Comparison of ENCODE assay signal across 12 mouse cellular contexts in the genomic region with DNA sequence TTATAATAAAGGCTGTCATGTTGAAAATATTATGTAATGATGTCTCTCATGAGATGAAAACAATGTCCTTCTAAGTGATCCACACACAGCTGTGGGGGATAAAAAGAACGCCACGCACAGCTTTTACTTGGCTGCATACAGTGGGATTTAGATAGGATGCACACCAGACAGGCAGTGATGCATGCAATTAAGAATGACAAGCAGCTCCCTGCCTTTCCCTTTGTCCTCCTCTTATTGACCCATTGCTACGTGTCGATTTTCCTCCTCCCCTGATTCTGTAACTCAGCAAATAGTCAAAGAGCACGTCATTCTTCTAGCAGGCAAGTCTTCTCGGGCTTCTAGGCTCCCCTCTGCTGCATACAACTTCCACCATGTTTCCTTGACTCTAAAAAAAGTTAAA.
DNase-seq lines count a peak whose midpoint lies in the region; ATAC-seq lines count a peak whose summit lies in the region.
"Had no signal": no experiment of that assay in that cellular context is flagged by ENCODE, and none has a peak within 500 bp of the region (broad histone marks: within the 10 kb centered on the region; RNA-seq: fewer than 3 reads in every experiment).

No protein-coding gene starts in this region.

- H3K4me1 ChIP-seq in forebrain, embryonic 10.5 days, result peaks cover 15% of the 10 kb centered on the region
- no peaks in the 10 kb centered on the region for H3K4me1 ChIP-seq in forebrain, embryonic 14.5 days (ENCODE audit: control insufficient read depth, insufficient read depth, low read length)
- H3K4me1 ChIP-seq in midbrain, embryonic 11.5 days (ENCODE audit: control insufficient read depth, insufficient read depth, low read length), result peaks cover 4% of the 10 kb centered on the region; the same call in 1 of the 2 replicates
- H3K4me1 ChIP-seq in midbrain, embryonic 10.5 days, result peaks cover 13% of the 10 kb centered on the region
- peaks cover 4% of the 10 kb centered on the region for H3K4me1 ChIP-seq in liver, embryonic 16.5 days (ENCODE audit: control insufficient read depth, low read depth, low read length)

- H3K27ac ChIP-seq in forebrain, embryonic 10.5 days, result peak overlapping the region; percentile 67; the same call in 1 of the 2 replicates
- H3K27ac ChIP-seq in forebrain, embryonic 14.5 days (ENCODE audit: low read depth, low read length), result no peak overlapping the region
- H3K27ac ChIP-seq in midbrain, embryonic 11.5 days (ENCODE audit: low read depth, low read length), result no peak overlapping the region
- no peak overlapping the region for H3K27ac ChIP-seq in midbrain, embryonic 10.5 days (replicated peaks)
- H3K27ac ChIP-seq in liver, embryonic 16.5 days (ENCODE audit: low read length), result no peak overlapping the region
- H3K27ac ChIP-seq: embryonic facial prominence, embryonic 15.5 days; liver, embryonic 13.5 days had no signal

- no peaks in the 10 kb centered on the region for H3K27me3 ChIP-seq in forebrain, embryonic 10.5 days (ENCODE audit: poor library complexity, severe bottlenecking)
- H3K27me3 ChIP-seq in forebrain, embryonic 14.5 days (replicated peaks; ENCODE audit: control insufficient read depth, insufficient read depth, low read length), result no peaks in the 10 kb centered on the region
- H3K27me3 ChIP-seq in midbrain, embryonic 11.5 days (ENCODE audit: control insufficient read depth, insufficient read depth, low read length), result no peaks in the 10 kb centered on the region
- no peaks in the 10 kb centered on the region for H3K27me3 ChIP-seq in midbrain, embryonic 10.5 days (ENCODE audit: low read depth, poor library complexity, severe bottlenecking)
- H3K27me3 ChIP-seq in liver, embryonic 16.5 days (ENCODE audit: control insufficient read depth, insufficient read depth, low read depth, low read length), result no peaks in the 10 kb centered on the region
- H3K27me3 ChIP-seq: embryonic facial prominence, embryonic 15.5 days; liver, embryonic 13.5 days had no signal

- no peak overlapping the region for H3K9ac ChIP-seq in forebrain, embryonic 14.5 days (ENCODE audit: low read length)
- H3K9ac ChIP-seq in midbrain, embryonic 11.5 days (ENCODE audit: low read length), result no peak overlapping the region
- H3K9ac ChIP-seq in liver, embryonic 16.5 days (ENCODE audit: low read depth, low read length), result no peak overlapping the region
- H3K9ac ChIP-seq: embryonic facial prominence, embryonic 15.5 days; liver, embryonic 13.5 days had no signal

- H3K9me3 ChIP-seq in forebrain, embryonic 10.5 days, result no peaks in the 10 kb centered on the region; the same call in 1 of the 2 replicates
- no peaks in the 10 kb centered on the region for H3K9me3 ChIP-seq in forebrain, embryonic 14.5 days (replicated peaks; ENCODE audit: control insufficient read depth, low read length)
- H3K9me3 ChIP-seq in midbrain, embryonic 11.5 days (ENCODE audit: control insufficient read depth, low read length), result no peaks in the 10 kb centered on the region
- H3K9me3 ChIP-seq in midbrain, embryonic 10.5 days (replicated peaks), result 0 out of 2 replicates have a peak, but pooled peaks cover 5% of the 10 kb centered on the region
- no peaks in the 10 kb centered on the region for H3K9me3 ChIP-seq in liver, embryonic 16.5 days (replicated peaks; ENCODE audit: control insufficient read depth, low read length)
- H3K9me3 ChIP-seq: embryonic facial prominence, embryonic 15.5 days; liver, embryonic 13.5 days had no signal

- H3K4me3 ChIP-seq in forebrain, embryonic 10.5 days, result no peak overlapping the region
- H3K4me3 ChIP-seq in forebrain, embryonic 14.5 days (ENCODE audit: low read depth, low read length), result no peak overlapping the region
- H3K4me3 ChIP-seq in midbrain, embryonic 11.5 days (ENCODE audit: low read depth, low read length), result no peak overlapping the region
- H3K4me3 ChIP-seq in midbrain, embryonic 10.5 days, result no peak overlapping the region
- H3K4me3 ChIP-seq in liver, embryonic 16.5 days (ENCODE audit: low read depth, low read length), result no peak overlapping the region
- H3K4me3 ChIP-seq: embryonic facial prominence, embryonic 15.5 days; liver, embryonic 13.5 days had no signal

- no peak for DNase-seq in forebrain, embryonic 10.5 days (ENCODE audit: extremely low spot score, low spot score)
- no peak for DNase-seq in forebrain, embryonic 14.5 days (ENCODE audit: low spot score)
- no peak for DNase-seq in midbrain, embryonic 11.5 days (ENCODE audit: low spot score, missing footprints)
- no peak for DNase-seq in midbrain, embryonic 10.5 days (ENCODE audit: low spot score)
- peak; percentile 66 for DNase-seq in retina, embryonic 14.5 days (ENCODE audit: low spot score)
- DNase-seq in right cerebral cortex, postnatal 10 days (ENCODE audit: low spot score in 2 of 2), result no peak
- DNase-seq in layer of hippocampus, adult 9-11 months, result no peak
- DNase-seq: adrenal gland, postnatal 25 days; heart, postnatal 4 days; liver, embryonic 13.5 days had no signal

- H3K4me2 ChIP-seq in forebrain, embryonic 14.5 days (ENCODE audit: low read length), result no peak overlapping the region
- H3K4me2 ChIP-seq in midbrain, embryonic 11.5 days, result no peak overlapping the region
- no peak overlapping the region for H3K4me2 ChIP-seq in liver, embryonic 16.5 days (ENCODE audit: low read depth, low read length)
- H3K4me2 ChIP-seq: embryonic facial prominence, embryonic 15.5 days; liver, embryonic 13.5 days had no signal

- H3K36me3 ChIP-seq in forebrain, embryonic 10.5 days (replicated peaks), result peaks cover 21% of the 10 kb centered on the region
- H3K36me3 ChIP-seq in forebrain, embryonic 14.5 days (ENCODE audit: control insufficient read depth, insufficient read depth, low read length), result no peaks in the 10 kb centered on the region
- H3K36me3 ChIP-seq in midbrain, embryonic 11.5 days (ENCODE audit: control insufficient read depth, insufficient read depth, low read length), result no peaks in the 10 kb centered on the region
- peaks cover 20% of the 10 kb centered on the region for H3K36me3 ChIP-seq in midbrain, embryonic 10.5 days
- H3K36me3 ChIP-seq in liver, embryonic 16.5 days (ENCODE audit: control insufficient read depth, insufficient read depth), result no peaks in the 10 kb centered on the region
- H3K36me3 ChIP-seq: liver, embryonic 13.5 days had no signal

- WGBS in forebrain, embryonic 10.5 days, result 44% methylated on average over 6 of the region's 6 CpGs
- 23% methylated on average over 6 of the region's 6 CpGs for WGBS in forebrain, embryonic 14.5 days
- 39% methylated on average over 6 of the region's 6 CpGs for WGBS in midbrain, embryonic 11.5 days
- 43% methylated on average over 6 of the region's 6 CpGs for WGBS in midbrain, embryonic 10.5 days
- 66% methylated on average over 6 of the region's 6 CpGs for WGBS in liver, embryonic 16.5 days (ENCODE audit: insufficient replicate concordance)

- no peak for ATAC-seq in forebrain, embryonic 14.5 days
- 0 out of 2 replicates have a peak, but pooled peaks have one; percentile 50 for ATAC-seq in midbrain, embryonic 11.5 days (ENCODE audit: low FRiP score)
- ATAC-seq in liver, embryonic 16.5 days (ENCODE audit: low read depth), result 0 out of 2 replicates have a peak, but pooled peaks have one; percentile 30
